Mouse (Mus musculus): ENCODE data around the gene Specc1. TPM values are rescaled to one million over a fixed set of nuclear protein-coding genes. Genes with fewer than 3 reads are reported as not detected.

Gene Specc1
- total and polyA plus RNA-seq, 2 experiments from 2014 or later: 10.6 to 20.5 TPM

GRCm38 (mm10) chr11:62223416-62223815 lies 266.9 kb downstream of the Specc1 start:
- WGBS: 85% methylated on average over 5 of the region's 5 CpGs
- no peaks in the 10 kb centered on the region for H3K36me3 ChIP-seq (ENCODE audit: insufficient read depth)
- no peak for ATAC-seq
- no peaks in the 10 kb centered on the region for H3K27me3 ChIP-seq (ENCODE audit: insufficient read depth, low read length)
- no peak overlapping the region for H3K4me3 ChIP-seq (ENCODE audit: low read depth, low read length)
- no peak overlapping the region for H3K9ac ChIP-seq
- DNase-seq: no peak
- TF ChIP-seq CTCF (IDR thresholded peaks at IDR 0.05; ENCODE audit: low read depth): no peak
- H3K9me3 ChIP-seq (ENCODE audit: low read length): no peaks in the 10 kb centered on the region
- H3K4me1 ChIP-seq (ENCODE audit: insufficient read depth): no peaks in the 10 kb centered on the region
- no peak overlapping the region for H3K27ac ChIP-seq (ENCODE audit: low read depth, low read length)
- no peak overlapping the region for H3K4me2 ChIP-seq (ENCODE audit: low read depth)

- Histone ChIP-seq H3K27me3 (ENCODE audit: insufficient read depth, low read length) (no peaks in the 10 kb centered on the region), H3K27ac (ENCODE audit: low read depth, low read length) (no peak overlapping the region), H3K4me2 (ENCODE audit: low read depth) (no peak overlapping the region), H3K4me3 (ENCODE audit: low read depth, low read length) (no peak overlapping the region), H3K36me3 (ENCODE audit: insufficient read depth) (no peaks in the 10 kb centered on the region), H3K9ac (no peak overlapping the region), H3K9me3 (ENCODE audit: low read length) (no peaks in the 10 kb centered on the region), H3K4me1 (ENCODE audit: insufficient read depth) (no peaks in the 10 kb centered on the region)
- TF ChIP-seq CTCF (IDR thresholded peaks at IDR 0.05; ENCODE audit: low read depth): no peak
- no peak for DNase-seq
- WGBS: 95% methylated on average over 7 of the region's 7 CpGs
- no peak for ATAC-seq
These were observed 267.4 kb downstream of the Specc1 start for GRCm38 (mm10) chr11:62223962-62224361.

GRCm38 (mm10) chr11:62224797-62225196 lies 268.2 kb downstream of the Specc1 start:
- 74% methylated on average over 4 of the region's 4 CpGs for WGBS
- no peak for ATAC-seq
- H3K27ac ChIP-seq (ENCODE audit: low read depth, low read length): no peak overlapping the region

GRCm38 (mm10) chr11:62240631-62241261 lies 284.2 kb downstream of the Specc1 start:
- WGBS: 81% methylated on average over 12 of the region's 12 CpGs
- no peak overlapping the region for H3K4me3 ChIP-seq (ENCODE audit: low read depth, low read length)
- no peak overlapping the region for H3K4me2 ChIP-seq (ENCODE audit: low read depth)
- H3K36me3 ChIP-seq (ENCODE audit: insufficient read depth): no peaks in the 10 kb centered on the region
- no peak overlapping the region for H3K9ac ChIP-seq
- no peaks in the 10 kb centered on the region for H3K27me3 ChIP-seq (ENCODE audit: insufficient read depth, low read length)
- H3K4me1 ChIP-seq (ENCODE audit: insufficient read depth): no peaks in the 10 kb centered on the region
- DNase-seq: no peak
- TF ChIP-seq CTCF (IDR thresholded peaks at IDR 0.05; ENCODE audit: low read depth): no peak
- H3K9me3 ChIP-seq (ENCODE audit: low read length): no peaks in the 10 kb centered on the region
- no peak for ATAC-seq
- no peak overlapping the region for H3K27ac ChIP-seq (ENCODE audit: low read depth, low read length)

More at GRCm38 (mm10) chr11:62224797-62225196, 268.2 kb downstream of the Specc1 start:
- DNase-seq: no peak
- Histone ChIP-seq H3K36me3 (ENCODE audit: insufficient read depth) (no peaks in the 10 kb centered on the region), H3K27me3 (ENCODE audit: insufficient read depth, low read length) (no peaks in the 10 kb centered on the region), H3K4me1 (ENCODE audit: insufficient read depth) (no peaks in the 10 kb centered on the region), H3K9me3 (ENCODE audit: low read length) (no peaks in the 10 kb centered on the region), H3K9ac (no peak overlapping the region), H3K4me3 (ENCODE audit: low read depth, low read length) (no peak overlapping the region), H3K4me2 (ENCODE audit: low read depth) (no peak overlapping the region)
- TF ChIP-seq CTCF (IDR thresholded peaks at IDR 0.05; ENCODE audit: low read depth): no peak

GRCm38 (mm10) chr11:62243871-62244270 lies 287.3 kb downstream of the Specc1 start:
- WGBS: 85% methylated on average over 8 of the region's 8 CpGs

GRCm38 (mm10) chr11:62244471-62244870 lies 287.9 kb downstream of the Specc1 start:
- ATAC-seq (no peak), DNase-seq (no peak)
- Histone ChIP-seq H3K27ac (ENCODE audit: low read depth, low read length) (no peak overlapping the region), H3K27me3 (ENCODE audit: insufficient read depth, low read length) (peaks cover 4% of the 10 kb centered on the region), H3K4me2 (ENCODE audit: low read depth) (no peak overlapping the region), H3K4me3 (ENCODE audit: low read depth, low read length) (no peak overlapping the region), H3K9me3 (ENCODE audit: low read length) (no peaks in the 10 kb centered on the region), H3K9ac (no peak overlapping the region), H3K4me1 (ENCODE audit: insufficient read depth) (0 out of 2 replicates have a peak, but pooled peaks cover 4% of the 10 kb centered on the region), H3K36me3 (ENCODE audit: insufficient read depth) (no peaks in the 10 kb centered on the region)
- WGBS: 88% methylated on average over 4 of the region's 4 CpGs
- TF ChIP-seq CTCF (IDR thresholded peaks at IDR 0.05; ENCODE audit: low read depth): no peak

More at GRCm38 (mm10) chr11:62243871-62244270, 287.3 kb downstream of the Specc1 start:
- H3K4me3 ChIP-seq (ENCODE audit: low read depth, low read length): no peak overlapping the region
- H3K36me3 ChIP-seq (ENCODE audit: insufficient read depth): no peaks in the 10 kb centered on the region
- no peaks in the 10 kb centered on the region for H3K9me3 ChIP-seq (ENCODE audit: low read length)
- H3K4me2 ChIP-seq (ENCODE audit: low read depth): no peak overlapping the region
- TF ChIP-seq CTCF (IDR thresholded peaks at IDR 0.05; ENCODE audit: low read depth): no peak
- no peaks in the 10 kb centered on the region for H3K4me1 ChIP-seq (ENCODE audit: insufficient read depth)
- no peak for ATAC-seq
- no peak for DNase-seq
- no peaks in the 10 kb centered on the region; the same call in 1 of the 2 replicates for H3K27me3 ChIP-seq (ENCODE audit: insufficient read depth, low read length)
- H3K9ac ChIP-seq: no peak overlapping the region
- H3K27ac ChIP-seq (ENCODE audit: low read depth, low read length): no peak overlapping the region

GRCm38 (mm10) chr11:62247759-62248400 lies 291.3 kb downstream of the Specc1 start:
- Histone ChIP-seq H3K27me3 (ENCODE audit: insufficient read depth, low read length) (peaks cover 17% of the 10 kb centered on the region), H3K27ac (ENCODE audit: low read depth, low read length) (no peak overlapping the region), H3K4me3 (ENCODE audit: low read depth, low read length) (peak overlapping the region; percentile 63), H3K4me1 (ENCODE audit: insufficient read depth) (0 out of 2 replicates have a peak, but pooled peaks cover 5% of the 10 kb centered on the region), H3K9me3 (ENCODE audit: low read length) (no peaks in the 10 kb centered on the region), H3K36me3 (ENCODE audit: insufficient read depth) (no peaks in the 10 kb centered on the region), H3K4me2 (ENCODE audit: low read depth) (peak overlapping the region; percentile 100), H3K9ac (no peak overlapping the region)
- no peak for TF ChIP-seq CTCF (IDR thresholded peaks at IDR 0.05; ENCODE audit: low read depth)
- no peak for DNase-seq
- no peak for ATAC-seq
- WGBS: 45% methylated on average over 18 of the region's 18 CpGs

Measured in forebrain, postnatal 0 days (tissue).